Mouse (Mus musculus) thymus, adult 2 months (tissue): ENCODE measurements around the gene Prepl.

Source experiments
- CTCF ChIP-seq: fragments of 200-500 bp; IDR thresholded peaks from 2 replicates; pipeline ENCODE4 v1.5.1; 2012; ENCODE audit warnings: mild to moderate bottlenecking, control low read depth, low read length, moderate library complexity, borderline replicate concordance; ENCODE audit not compliant: control insufficient read depth, poor library complexity, insufficient read depth; ENCODE audit errors: extremely low read depth
- POLR2A ChIP-seq: fragments of 200-500 bp; IDR thresholded peaks from 2 replicates; pipeline ENCODE4 v1.6.1; 2012; ENCODE audit warnings: mild to moderate bottlenecking, low read length, control low read depth, moderate library complexity; ENCODE audit not compliant: control insufficient read depth, poor library complexity, insufficient read depth; ENCODE audit errors: extremely low read depth

GRCm38 (mm10) chr17:85040913-85041312, 49.1 kb downstream of the Prepl start:
- no peak for TF ChIP-seq POLR2A
- no peak for TF ChIP-seq CTCF
